Comparison of ENCODE assay signal across 18 mouse cellular contexts in genomic region chr17:63294961-63295360, GRCm38 (mm10).
DNase-seq lines count a peak whose midpoint lies in the region; ATAC-seq and TF ChIP-seq lines count a peak whose summit lies in the region.
"Had no signal": no experiment of that assay in that cellular context is flagged by ENCODE, and none has a peak within 500 bp of the region (broad histone marks: within the 10 kb centered on the region; RNA-seq: fewer than 3 reads in every experiment).

No protein-coding gene starts in this region.

- no peak for DNase-seq in forebrain, embryonic 10.5 days (ENCODE audit: extremely low spot score, low spot score)
- DNase-seq in liver, embryonic 14.5 days (ENCODE audit: low read depth in 3 of 3, low spot score in 3 of 3), result no peak
- DNase-seq in neural tube, embryonic 10.5 days (ENCODE audit: extremely low spot score, low spot score), result peak; percentile 24
- DNase-seq in stomach, postnatal 0 days (ENCODE audit: low spot score), result peak; percentile 36
- no peak for DNase-seq in cerebellum, adult 11 months
- DNase-seq: adrenal gland, postnatal 14 days; cerebellum, adult 9-11 months; heart, postnatal 4 days; kidney, postnatal 4 days; right cerebral cortex, postnatal 14 days had no signal

- peaks cover 24% of the 10 kb centered on the region for H3K4me1 ChIP-seq in forebrain, embryonic 10.5 days
- peaks cover 9% of the 10 kb centered on the region; the same call in 1 of the 2 replicates for H3K4me1 ChIP-seq in forebrain, embryonic 13.5 days
- H3K4me1 ChIP-seq in liver, embryonic 14.5 days (replicated peaks; ENCODE audit: control insufficient read depth in 2 of 2, insufficient read depth in 2 of 2, low read length in 1 of 2), result no peaks in the 10 kb centered on the region; a peak in 1 of 4 replicates
- H3K4me1 ChIP-seq in liver, embryonic 12.5 days, result no peaks in the 10 kb centered on the region
- H3K4me1 ChIP-seq in neural tube, embryonic 15.5 days, result no peaks in the 10 kb centered on the region
- no peaks in the 10 kb centered on the region for H3K4me1 ChIP-seq in stomach, postnatal 0 days (replicated peaks; ENCODE audit: control insufficient read depth, insufficient read depth)
- H3K4me1 ChIP-seq: intestine, embryonic 15.5 days had no signal

- no peak for TF ChIP-seq EP300 in liver, embryonic 14.5 days (IDR thresholded peaks at IDR 0.05; ENCODE audit: low read depth)
- no peak for TF ChIP-seq EP300 in stomach, postnatal 0 days (optimal IDR thresholded peaks at IDR 0.05)

- no peak overlapping the region for H3K4me3 ChIP-seq in forebrain, embryonic 10.5 days
- H3K4me3 ChIP-seq in forebrain, embryonic 13.5 days, result no peak overlapping the region
- no peak overlapping the region for H3K4me3 ChIP-seq in liver, embryonic 14.5 days (ENCODE audit: insufficient read depth in 1 of 2, low read depth in 2 of 2, low read length in 2 of 2)
- no peak overlapping the region for H3K4me3 ChIP-seq in liver, embryonic 12.5 days
- H3K4me3 ChIP-seq in neural tube, embryonic 15.5 days (replicated peaks), result no peak overlapping the region
- no peak overlapping the region for H3K4me3 ChIP-seq in stomach, postnatal 0 days (ENCODE audit: low read depth, low read length)
- H3K4me3 ChIP-seq: embryonic facial prominence, embryonic 13.5 days; heart, embryonic 13.5 days; intestine, embryonic 15.5 days; limb, embryonic 12.5 days had no signal

- H3K4me2 ChIP-seq in forebrain, embryonic 13.5 days, result no peak overlapping the region
- no peak overlapping the region for H3K4me2 ChIP-seq in liver, embryonic 14.5 days (ENCODE audit: low read depth)
- H3K4me2 ChIP-seq in liver, embryonic 12.5 days, result no peak overlapping the region
- H3K4me2 ChIP-seq in neural tube, embryonic 15.5 days, result no peak overlapping the region
- H3K4me2 ChIP-seq in stomach, postnatal 0 days (replicated peaks; ENCODE audit: low read depth), result no peak overlapping the region
- H3K4me2 ChIP-seq: embryonic facial prominence, embryonic 13.5 days; heart, embryonic 13.5 days; intestine, embryonic 15.5 days; limb, embryonic 12.5 days had no signal

- no peak for ATAC-seq in forebrain, embryonic 13.5 days
- peak; percentile 26; the same call in 1 of the 2 replicates for ATAC-seq in liver, embryonic 14.5 days (ENCODE audit: insufficient read depth)
- ATAC-seq in liver, embryonic 12.5 days, result no peak
- ATAC-seq in neural tube, embryonic 15.5 days (ENCODE audit: low FRiP score), result no peak
- no peak for ATAC-seq in stomach, postnatal 0 days (ENCODE audit: low FRiP score, low TSS enrichment)
- ATAC-seq: intestine, embryonic 15.5 days had no signal

- no peaks in the 10 kb centered on the region for H3K36me3 ChIP-seq in forebrain, embryonic 10.5 days (replicated peaks)
- H3K36me3 ChIP-seq in forebrain, embryonic 13.5 days (ENCODE audit: poor library complexity, severe bottlenecking), result no peaks in the 10 kb centered on the region
- H3K36me3 ChIP-seq in liver, embryonic 14.5 days (replicated peaks; ENCODE audit: control insufficient read depth, insufficient read depth, low read depth), result no peaks in the 10 kb centered on the region
- no peaks in the 10 kb centered on the region for H3K36me3 ChIP-seq in liver, embryonic 12.5 days
- H3K36me3 ChIP-seq in neural tube, embryonic 15.5 days, result no peaks in the 10 kb centered on the region
- no peaks in the 10 kb centered on the region for H3K36me3 ChIP-seq in stomach, postnatal 0 days (ENCODE audit: control insufficient read depth, insufficient read depth, low read length)
- H3K36me3 ChIP-seq: embryonic facial prominence, embryonic 13.5 days; heart, embryonic 13.5 days; intestine, embryonic 15.5 days; limb, embryonic 12.5 days had no signal

- H3K27me3 ChIP-seq in forebrain, embryonic 10.5 days (ENCODE audit: poor library complexity, severe bottlenecking), result no peaks in the 10 kb centered on the region
- H3K27me3 ChIP-seq in forebrain, embryonic 13.5 days, result no peaks in the 10 kb centered on the region
- H3K27me3 ChIP-seq in liver, embryonic 14.5 days (ENCODE audit: control insufficient read depth, insufficient read depth, low read length), result no peaks in the 10 kb centered on the region
- no peaks in the 10 kb centered on the region for H3K27me3 ChIP-seq in liver, embryonic 12.5 days (replicated peaks)
- no peaks in the 10 kb centered on the region for H3K27me3 ChIP-seq in neural tube, embryonic 15.5 days (replicated peaks)
- H3K27me3 ChIP-seq in stomach, postnatal 0 days (ENCODE audit: control insufficient read depth, insufficient read depth, low read length), result no peaks in the 10 kb centered on the region
- H3K27me3 ChIP-seq: CH12.LX; embryonic facial prominence, embryonic 13.5 days; heart, embryonic 13.5 days; intestine, embryonic 15.5 days; limb, embryonic 12.5 days had no signal

- H3K9ac ChIP-seq in forebrain, embryonic 13.5 days, result no peak overlapping the region
- no peak overlapping the region for H3K9ac ChIP-seq in liver, embryonic 14.5 days (replicated peaks)
- H3K9ac ChIP-seq in liver, embryonic 12.5 days, result no peak overlapping the region
- H3K9ac ChIP-seq in neural tube, embryonic 15.5 days (replicated peaks), result no peak overlapping the region
- H3K9ac ChIP-seq in stomach, postnatal 0 days (ENCODE audit: low read length), result no peak overlapping the region
- H3K9ac ChIP-seq: embryonic facial prominence, embryonic 13.5 days; heart, embryonic 13.5 days; intestine, embryonic 15.5 days; limb, embryonic 12.5 days had no signal

- H3K9me3 ChIP-seq in forebrain, embryonic 10.5 days, result no peaks in the 10 kb centered on the region
- no peaks in the 10 kb centered on the region for H3K9me3 ChIP-seq in forebrain, embryonic 13.5 days (replicated peaks)
- no peaks in the 10 kb centered on the region for H3K9me3 ChIP-seq in liver, embryonic 14.5 days (ENCODE audit: control insufficient read depth, low read length)
- H3K9me3 ChIP-seq in liver, embryonic 12.5 days (replicated peaks), result no peaks in the 10 kb centered on the region
- H3K9me3 ChIP-seq in neural tube, embryonic 15.5 days (replicated peaks), result no peaks in the 10 kb centered on the region
- no peaks in the 10 kb centered on the region for H3K9me3 ChIP-seq in stomach, postnatal 0 days (ENCODE audit: control insufficient read depth, low read length)
- H3K9me3 ChIP-seq: intestine, embryonic 15.5 days; limb, embryonic 12.5 days had no signal

- 76% methylated on average over 3 of the region's 3 CpGs for WGBS in forebrain, embryonic 10.5 days
- 77% methylated on average over 3 of the region's 3 CpGs for WGBS in forebrain, embryonic 13.5 days
- WGBS in liver, embryonic 14.5 days (ENCODE audit: insufficient replicate concordance), result 74% methylated on average over 3 of the region's 3 CpGs
- WGBS in liver, embryonic 12.5 days (ENCODE audit: insufficient replicate concordance), result 74% methylated on average over 3 of the region's 3 CpGs
- WGBS in neural tube, embryonic 15.5 days, result 49% methylated on average over 3 of the region's 3 CpGs
- WGBS in stomach, postnatal 0 days, result 48% methylated on average over 3 of the region's 3 CpGs

- H3K27ac ChIP-seq in forebrain, embryonic 10.5 days, result 0 out of 2 replicates have a peak overlapping the region, but pooled peaks have one; percentile 37
- H3K27ac ChIP-seq in forebrain, embryonic 13.5 days, result no peak overlapping the region
- H3K27ac ChIP-seq in liver, embryonic 14.5 days, result no peak overlapping the region
- H3K27ac ChIP-seq in liver, embryonic 12.5 days, result no peak overlapping the region
- H3K27ac ChIP-seq in neural tube, embryonic 15.5 days (replicated peaks), result no peak overlapping the region
- no peak overlapping the region for H3K27ac ChIP-seq in stomach, postnatal 0 days (replicated peaks)
- H3K27ac ChIP-seq: embryonic facial prominence, embryonic 13.5 days; heart, embryonic 13.5 days; intestine, embryonic 15.5 days; limb, embryonic 12.5 days had no signal

- TF ChIP-seq CTCF in liver, embryonic 14.5 days (IDR thresholded peaks at IDR 0.05; ENCODE audit: low read depth), result no peak
- TF ChIP-seq CTCF in stomach, postnatal 0 days (IDR thresholded peaks at IDR 0.05; ENCODE audit: low read depth), result no peak

Comparison
In these comparisons a context has a peak if more than half of its experiments do, and no peak if none do; other contexts are left out.
1. DNase-seq: peak in neural tube, embryonic 10.5 days (single experiment) and stomach, postnatal 0 days (single experiment); none in forebrain, embryonic 10.5 days (single experiment), liver, embryonic 14.5 days (0 of 3) and cerebellum, adult 11 months (single experiment).